Mouse (Mus musculus): ENCODE measurements around the gene Gbgt1. TPM values are rescaled to one million over a fixed set of nuclear protein-coding genes. Genes with fewer than 3 reads are reported as not detected.

Gbgt1 gene
- total RNA-seq, 1 experiment from 2014 or later: 3.3 TPM

Other genes with a start within 250 kb of the Gbgt1 start
- gene Ppp1r26, start 50.1 kb upstream of the Gbgt1 start, total RNA-seq (2021): 5.4 and 5.9 TPM in 2 replicates
- gene 1700007K13Rik, start 30.6 kb upstream of the Gbgt1 start, total RNA-seq (2021): 0.93 TPM in 1 of 2 replicates, not detected in the other
- gene Mrps2, start 28.8 kb upstream of the Gbgt1 start, total RNA-seq (2021): 70.8 and 73.7 TPM in 2 replicates
- gene Gm10134, start 9.2 kb downstream of the Gbgt1 start, total RNA-seq (2021): 1.1 and 3.2 TPM in 2 replicates
- 27.0 and 35.9 TPM in 2 replicates for gene Ralgds, start 16.2 kb downstream of the Gbgt1 start, total RNA-seq (2021)
- 0.15 TPM in 1 of 2 replicates, not detected in the other for gene Cel, start 66.5 kb downstream of the Gbgt1 start, total RNA-seq (2021)
- gene Gtf3c5, start 86.9 kb downstream of the Gbgt1 start, total RNA-seq (2021): 18.7 and 18.9 TPM in 2 replicates
- gene Gfi1b, start 125.1 kb downstream of the Gbgt1 start, total RNA-seq (2021): 2.1 TPM in 1 of 2 replicates, not detected in the other
- gene Tsc1, start 144.3 kb downstream of the Gbgt1 start, total RNA-seq (2021): 16.5 and 19.3 TPM in 2 replicates
- gene Spaca9, start 202.8 kb downstream of the Gbgt1 start, total RNA-seq (2021): 0.93 TPM in 1 of 2 replicates, not detected in the other
- gene Ak8, start 203.3 kb downstream of the Gbgt1 start, total RNA-seq (2021): not detected in 2 replicates